Mouse (Mus musculus): ENCODE results near the gene Ank.

DNA sequence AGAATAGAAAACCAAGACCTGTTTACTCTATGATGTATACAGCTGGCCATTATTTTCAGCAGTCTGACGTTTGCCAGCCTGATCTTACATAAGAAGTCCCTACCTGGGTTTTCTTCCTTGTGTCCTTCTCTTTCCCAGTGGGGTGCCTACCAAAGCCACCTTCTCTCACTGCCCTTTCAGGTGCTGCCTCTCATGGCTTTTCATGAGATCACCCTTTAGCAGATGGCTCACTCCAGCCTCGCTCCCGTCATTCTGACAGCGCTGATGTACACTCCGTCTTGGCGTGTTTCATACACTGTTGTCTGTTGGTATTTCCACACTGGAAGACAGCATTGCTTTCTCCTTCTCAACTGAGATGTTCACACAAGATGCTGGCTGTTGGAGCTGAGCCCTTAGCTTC, 117.1 kb downstream of the Ank start:
- TF ChIP-seq GATA1 (IDR thresholded peaks at IDR 0.05; ENCODE audit: low read depth, low read length) (no peak), ZKSCAN1 (IDR thresholded peaks at IDR 0.05; ENCODE audit: low read depth, low read length) (no peak), CTCF (IDR thresholded peaks at IDR 0.05 in 2 of 3, conservative IDR thresholded peaks at IDR 0.05 in 1 of 3; ENCODE audit: control insufficient read depth in 1 of 3, insufficient read depth in 1 of 3, low read depth in 2 of 3, low read length in 3 of 3, poor library complexity in 1 of 3, severe bottlenecking in 1 of 3) (no peak), POLR2A (IDR thresholded peaks at IDR 0.05; ENCODE audit: control insufficient read depth in 1 of 2, insufficient read depth in 1 of 2, low read depth in 1 of 2, low read length in 2 of 2, poor library complexity in 1 of 2) (0 out of 4 replicates have a peak, but pooled peaks of 1 of the 2 experiments have one; percentile 26), ZC3H11A (IDR thresholded peaks at IDR 0.05; ENCODE audit: low read depth, low read length) (no peak), JUND (IDR thresholded peaks at IDR 0.05; ENCODE audit: low read depth, low read length) (no peak), SMC3 (IDR thresholded peaks at IDR 0.05; ENCODE audit: low read depth, low read length) (no peak), MYB (IDR thresholded peaks at IDR 0.05; ENCODE audit: low read depth, low read length) (no peak), EP300 (IDR thresholded peaks at IDR 0.05; ENCODE audit: low read depth in 1 of 2, low read length in 2 of 2) (no peak), USF1 (IDR thresholded peaks at IDR 0.05; ENCODE audit: low read depth, low read length) (no peak)

Data from MEL (cell line).